Mouse (Mus musculus) gastrocnemius, postnatal 14 days (tissue): Measurements from ENCODE around the gene Sars2. TPM values are rescaled to one million over a fixed set of nuclear protein-coding genes. Genes with fewer than 3 reads are reported as not detected.
A peak's percentile ranks its signal among the peaks of the same experiment; 100 is the strongest.
"Not testable (repeated sequence)": the region's sequence is repeated elsewhere in the genome, so short reads cannot be mapped to it uniquely, and the experiment has no call there.

Source experiments
- DNase-seq: peaks from one replicate; pipeline ENCODE4 v3.0.0; 2021; ENCODE audit warnings: mixed read lengths
- intact Hi-C: fragments of 180-260 bp; cut with DNase I; formaldehyde crosslinking; loops from one replicate; pipeline ENCODE4 v1.15.1; 2025; ENCODE audit warnings: low total_unique reads
- long read RNA-seq, 2 experiments: library from polyadenylated mRNA; stranded (forward); transcript quantifications; one replicate each; pipeline ENCODE4 v2.0.0; 2021
- total RNA-seq, 2 experiments: library from RNA; stranded (reverse); gene quantifications; 2 replicates each; pipeline ENCODE4 v1.2.3; 2021

The Sars2 gene
- total RNA-seq, result 10 to 100 TPM; 19.0 TPM
- long read RNA-seq, experiment 1, transcript Sars2-201 (16 exons, 1,868 nt), result major isoform, 22 of 26 reads
- long read RNA-seq, experiment 1, partial matches to known transcripts, result 1 of 26 reads
- long read RNA-seq, experiment 1, other reads (novel, unspliced or antisense), result 3 of 26 reads
- long read RNA-seq, experiment 2, transcript Sars2-201 (16 exons, 1,868 nt), result major isoform, 23 of 27 reads
- long read RNA-seq, experiment 2, partial matches to known transcripts, result 3 of 27 reads
- long read RNA-seq, experiment 2, other reads (novel, unspliced or antisense), result 1 of 27 reads

GRCm38 (mm10) chr7:28741709-28742438 is at the start of gene Sars2, which contains the start of gene Mrps12:
Gene Sars2 (plus strand): TSS chr7:28741992.
Gene Mrps12 (minus strand): TSS chr7:28741820.
- DNase-seq, result peak; percentile 93
- intact Hi-C loops, result no loop called here

- peak; percentile 20 for DNase-seq
- intact Hi-C loops, result no loop called here
Measured at GRCm38 (mm10) chr7:28692545-28693320, 49.1 kb upstream of the Sars2 start, which contains the start of gene Fbxo27. Gene Fbxo27 (plus strand): TSS chr7:28692849.

GRCm38 (mm10) chr7:28693321-28693966 is 48.3 kb upstream of the Sars2 start:
- intact Hi-C loops, result no loop called here
- peak; percentile 48 for DNase-seq

- DNase-seq, result no peak
- intact Hi-C loops, result no loop called here
Measured at GRCm38 (mm10) chr7:28694423-28694822, 47.4 kb upstream of the Sars2 start.

- no peak for DNase-seq
- intact Hi-C loops, result no loop called here
Measured at GRCm38 (mm10) chr7:28694966-28695511, 46.8 kb upstream of the Sars2 start.

GRCm38 (mm10) chr7:28697277-28697676 is 44.5 kb upstream of the Sars2 start:
- no peak for DNase-seq
- intact Hi-C loops, result no loop called here

- intact Hi-C loops, result no loop called here
Measured at GRCm38 (mm10) chr7:28700269-28700668, 41.5 kb upstream of the Sars2 start.

GRCm38 (mm10) chr7:28701306-28701705 is 40.5 kb upstream of the Sars2 start:
- DNase-seq, intact Hi-C loops: not testable (repeated sequence)

More at GRCm38 (mm10) chr7:28700269-28700668, 41.5 kb upstream of the Sars2 start:
- no peak for DNase-seq

GRCm38 (mm10) chr7:28702601-28703143 is 39.1 kb upstream of the Sars2 start:
- no peak for DNase-seq
- intact Hi-C loops, result no loop called here

GRCm38 (mm10) chr7:28709454-28709853 is 32.3 kb upstream of the Sars2 start:
- DNase-seq, result no peak
- intact Hi-C loops, result no loop called here

- intact Hi-C loops, result no loop called here
- DNase-seq, result no peak
Measured at GRCm38 (mm10) chr7:28710962-28711361, 30.8 kb upstream of the Sars2 start.

- intact Hi-C loops, result no loop called here
- DNase-seq, result no peak
Measured at GRCm38 (mm10) chr7:28714667-28715066, 27.1 kb upstream of the Sars2 start.

- no peak for DNase-seq
- intact Hi-C loops, result no loop called here
Measured at GRCm38 (mm10) chr7:28715598-28715997, 26.2 kb upstream of the Sars2 start.

GRCm38 (mm10) chr7:28716590-28717281 is 25.1 kb upstream of the Sars2 start, which contains the start of gene Fbxo17:
Gene Fbxo17 (plus strand): TSS chr7:28716804.
- intact Hi-C loops, result no loop called here
- peak; percentile 84 for DNase-seq

GRCm38 (mm10) chr7:28717726-28718125 is 24.1 kb upstream of the Sars2 start:
- no peak for DNase-seq
- intact Hi-C loops, result no loop called here

GRCm38 (mm10) chr7:28719159-28719558 is 22.6 kb upstream of the Sars2 start:
- no peak for DNase-seq
- intact Hi-C loops, result no loop called here

- no peak for DNase-seq
- intact Hi-C loops, result loop anchor here (10.0 kb wide), 1 partner anchor 155 kb away; no protein-coding TSS in a partner anchor
Measured at GRCm38 (mm10) chr7:28719650-28720049, 22.1 kb upstream of the Sars2 start.
